Mouse (Mus musculus): Measurements from ENCODE around the gene B3gat2.

B3gat2 gene

DNA sequence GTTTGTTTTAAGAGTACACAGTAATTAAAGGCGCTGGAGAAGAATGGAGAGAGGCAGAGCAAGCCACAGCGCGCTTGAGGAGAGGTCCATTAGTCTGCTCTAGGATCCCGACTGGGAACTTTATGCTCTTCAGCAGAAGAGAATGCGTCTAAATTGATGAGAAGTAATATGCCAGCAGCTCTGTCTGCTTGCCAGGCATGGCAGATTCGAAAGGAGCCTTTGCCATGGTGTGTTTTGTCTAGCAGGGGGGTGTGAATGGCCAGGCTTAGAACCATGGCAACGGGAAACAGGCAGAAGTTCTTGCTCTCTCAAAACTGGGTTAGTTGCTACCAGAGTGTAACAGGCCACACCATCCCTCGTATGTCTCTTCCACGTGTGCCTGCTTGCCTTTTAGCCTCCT, 73.3 kb downstream of the B3gat2 start:
- DNase-seq (ENCODE audit: low read depth) = no peak

DNA sequence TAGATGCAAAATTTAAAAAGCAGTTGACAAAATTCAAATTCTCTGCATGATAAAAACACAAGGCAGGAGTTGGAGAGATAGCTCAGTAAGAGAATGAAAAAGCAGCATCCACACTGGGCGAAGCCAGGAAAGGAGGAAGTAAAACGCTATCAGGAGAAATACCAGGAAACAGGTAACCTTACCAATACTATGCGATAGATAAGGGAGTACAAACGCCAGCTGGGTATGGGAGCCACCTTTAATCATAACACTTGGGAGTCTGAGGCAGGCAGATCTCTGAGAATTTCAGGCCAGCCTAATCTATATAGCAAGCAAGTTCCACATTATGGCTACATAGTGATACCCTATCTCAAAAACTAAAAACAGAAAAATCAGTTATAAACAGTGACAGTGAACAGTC, 75.1 kb downstream of the B3gat2 start:
- peak; percentile 3 for DNase-seq (ENCODE audit: low read depth)

DNA sequence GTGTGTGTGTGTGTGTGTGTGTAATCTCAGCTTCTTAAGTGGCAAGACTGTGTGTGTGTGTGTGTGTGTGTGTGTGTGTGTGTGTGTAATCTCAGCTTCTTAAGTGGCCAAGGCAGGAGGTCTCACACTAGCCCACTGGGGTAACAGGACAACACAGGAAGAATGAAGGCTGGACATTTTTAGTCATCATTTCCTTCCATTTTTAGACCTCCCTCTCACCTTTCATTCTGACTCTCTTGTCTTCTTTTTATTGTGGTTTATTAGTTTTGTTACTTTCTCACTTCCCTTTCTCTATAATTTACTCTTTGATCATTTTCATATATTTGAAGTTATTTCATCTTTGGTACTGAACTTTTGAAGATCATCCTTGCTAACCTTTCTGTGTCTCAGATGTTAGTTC, 79.4 kb downstream of the B3gat2 start:
- no peak for DNase-seq (ENCODE audit: low read depth)

DNA sequence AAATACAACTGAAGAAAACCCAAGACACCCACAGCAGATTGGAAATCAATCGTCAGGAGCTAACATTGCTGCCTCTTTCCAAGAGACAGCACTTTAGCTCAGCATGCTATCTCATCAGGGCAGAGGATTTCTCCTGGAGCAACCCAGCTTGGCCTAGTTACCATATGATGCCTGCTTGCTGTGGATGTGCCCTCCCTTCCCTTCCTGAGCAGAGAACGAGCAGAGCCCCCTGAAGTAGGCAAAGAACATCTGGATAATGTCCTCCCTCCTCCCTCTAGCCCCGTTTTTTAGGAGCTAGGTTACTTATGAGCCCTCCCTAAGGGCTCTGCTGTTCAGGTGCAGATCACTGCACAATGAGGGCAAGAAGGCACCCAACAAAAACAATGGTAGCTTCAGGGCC, 81.1 kb downstream of the B3gat2 start:
- DNase-seq (ENCODE audit: low read depth) = no peak

DNA sequence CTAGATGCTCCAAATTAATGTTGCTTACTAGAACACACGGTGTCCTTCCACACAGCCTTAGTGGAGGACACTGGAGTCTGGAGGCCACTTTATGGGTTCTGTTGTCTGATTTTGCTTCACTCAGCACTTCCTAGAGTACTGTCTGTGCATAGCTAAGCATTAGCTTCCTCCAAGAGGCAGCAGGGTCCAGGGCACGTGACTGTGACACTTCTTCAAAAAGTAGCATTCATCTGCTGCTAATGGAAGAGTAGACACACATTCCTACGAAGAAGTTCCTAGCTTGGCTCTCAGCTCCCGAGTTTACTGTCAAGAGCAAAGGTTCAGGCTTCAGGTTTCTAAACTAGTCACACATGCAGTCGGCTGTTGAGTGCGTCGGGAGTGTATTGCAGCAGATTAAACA, 82.2 kb downstream of the B3gat2 start:
- DNase-seq (ENCODE audit: low read depth) = no peak

DNA sequence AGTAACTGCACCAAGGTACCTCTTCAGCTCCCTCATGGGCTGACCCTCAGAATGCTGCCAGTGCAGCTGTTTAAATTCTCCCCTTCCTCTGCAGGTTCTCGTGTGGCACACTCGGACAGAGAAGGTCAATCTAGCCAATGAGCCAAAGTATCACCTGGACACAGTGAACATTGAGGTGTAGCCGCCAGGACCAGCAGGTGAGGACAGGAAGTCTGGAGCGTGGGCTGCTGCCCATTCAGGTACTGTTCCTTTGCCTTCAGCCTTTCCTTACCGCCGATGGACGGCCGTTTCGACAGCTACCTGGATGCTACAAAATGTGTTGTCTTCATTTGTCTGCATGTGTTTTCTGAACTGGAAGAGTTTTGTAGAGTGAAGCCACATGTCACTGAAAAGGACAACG, 83.5 kb downstream of the B3gat2 start:
- DNase-seq (ENCODE audit: low read depth) = no peak

DNA sequence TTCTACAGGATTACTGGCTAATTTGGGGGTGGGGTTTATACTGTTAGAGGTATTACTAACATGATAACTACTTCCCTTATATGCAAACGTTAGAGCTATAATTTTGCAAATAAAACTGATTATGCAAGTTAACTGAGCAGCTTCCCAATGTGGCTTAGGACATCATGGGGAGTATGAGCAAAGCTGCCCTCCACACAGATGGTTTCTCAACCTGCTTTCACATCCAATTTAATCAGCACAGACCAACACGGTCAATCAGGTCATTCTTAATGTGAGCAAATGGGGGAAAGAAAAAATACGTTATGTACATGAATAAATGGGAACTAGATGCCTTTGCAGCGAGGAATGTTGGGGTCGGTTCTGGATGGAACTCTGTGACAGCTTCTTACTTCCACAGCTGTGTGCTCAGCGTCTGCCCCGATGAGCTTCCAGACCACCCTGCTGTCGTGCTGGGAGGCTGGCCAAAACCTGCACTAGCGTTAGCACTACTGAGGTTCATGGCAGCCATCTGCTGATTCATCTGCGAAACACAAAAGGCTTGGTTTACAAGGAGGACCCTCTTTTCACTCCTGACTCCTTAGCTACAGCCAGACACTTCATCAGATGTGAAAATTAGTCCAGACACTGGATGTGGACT, 84.6 kb downstream of the B3gat2 start:
- no peak for DNase-seq (ENCODE audit: low read depth)

DNA sequence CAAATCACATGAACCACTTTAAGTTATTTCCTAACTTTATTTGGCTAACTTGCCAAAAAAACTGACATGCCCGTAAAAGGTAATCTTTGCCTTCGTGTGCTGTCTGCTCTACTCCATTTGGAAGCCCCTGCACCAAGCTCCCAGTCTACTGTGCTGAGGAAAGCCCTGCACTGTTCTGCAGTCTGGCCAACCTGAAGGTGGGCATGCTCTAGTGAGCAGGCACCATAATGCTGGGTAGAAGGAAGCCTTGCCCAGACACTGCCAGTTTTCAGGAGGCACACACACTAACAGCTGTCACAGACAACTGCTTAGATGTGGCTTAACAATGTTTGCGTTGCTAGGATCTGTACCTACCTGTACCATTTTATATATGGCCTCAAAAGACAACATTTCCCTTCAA, 94.1 kb downstream of the B3gat2 start:
- DNase-seq (ENCODE audit: low read depth) = no peak

DNA sequence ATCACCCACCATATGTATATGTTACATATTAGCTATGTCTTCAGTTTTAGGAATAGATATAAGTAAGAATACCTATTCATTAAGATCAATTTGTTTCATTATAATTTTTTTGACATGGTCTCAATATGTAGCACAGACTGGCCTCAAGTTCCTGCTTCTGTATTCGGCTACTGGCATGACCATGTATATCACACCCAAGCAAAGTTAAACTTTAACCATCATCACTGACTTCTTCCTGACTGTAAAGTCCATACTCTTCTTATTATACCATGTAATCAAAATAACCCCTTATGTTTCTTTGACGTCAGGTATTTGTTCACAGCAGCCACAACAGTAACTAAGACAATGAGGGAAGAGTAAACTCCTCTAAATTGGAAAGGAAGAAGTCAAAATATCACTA, 99.4 kb downstream of the B3gat2 start:
- no peak for DNase-seq (ENCODE audit: low read depth)

DNA sequence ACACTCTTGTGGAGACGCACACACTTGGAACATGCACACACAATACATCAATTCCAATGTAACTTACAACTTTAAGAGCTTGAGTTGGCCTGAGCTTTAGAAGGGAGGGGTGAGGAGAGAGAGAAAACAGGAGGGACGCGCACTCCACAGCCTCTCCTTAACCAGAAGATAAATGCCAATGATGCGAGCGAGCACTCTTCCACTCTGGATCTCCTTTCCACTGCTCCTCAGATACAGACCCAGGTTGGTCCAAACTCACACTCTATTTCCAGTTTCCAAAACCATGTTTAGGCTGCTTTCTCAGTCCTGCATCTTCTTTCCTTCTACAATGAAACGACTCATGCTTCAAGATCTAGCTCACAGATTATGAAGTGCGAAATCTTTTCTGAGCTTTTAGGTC, 104.0 kb downstream of the B3gat2 start:
- no peak for DNase-seq (ENCODE audit: low read depth)

DNA sequence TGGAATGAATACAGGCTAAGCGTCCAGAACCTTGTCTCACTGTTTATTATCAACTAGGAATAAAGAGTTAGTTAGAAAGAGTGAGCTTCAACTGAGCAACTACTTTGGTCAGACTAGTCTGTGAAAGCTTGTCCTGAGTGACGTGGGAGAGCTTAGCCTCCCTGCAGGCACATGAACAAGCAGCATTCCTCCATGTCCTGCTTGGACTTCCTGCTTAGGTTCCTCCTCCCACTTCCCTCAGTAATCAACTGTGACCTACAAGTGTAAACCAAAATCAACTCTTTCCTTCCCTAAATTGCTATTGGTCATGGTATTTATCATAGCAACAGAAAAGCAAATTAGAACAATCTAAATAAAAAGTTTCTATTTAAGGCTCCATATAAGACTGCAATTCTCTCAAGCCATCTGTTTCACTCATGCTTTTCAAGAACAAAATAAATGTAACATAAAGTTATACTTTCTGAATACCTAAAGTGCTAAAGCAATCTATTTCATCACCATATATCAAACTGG, 105.9 kb downstream of the B3gat2 start:
- no peak for DNase-seq (ENCODE audit: low read depth)

DNA sequence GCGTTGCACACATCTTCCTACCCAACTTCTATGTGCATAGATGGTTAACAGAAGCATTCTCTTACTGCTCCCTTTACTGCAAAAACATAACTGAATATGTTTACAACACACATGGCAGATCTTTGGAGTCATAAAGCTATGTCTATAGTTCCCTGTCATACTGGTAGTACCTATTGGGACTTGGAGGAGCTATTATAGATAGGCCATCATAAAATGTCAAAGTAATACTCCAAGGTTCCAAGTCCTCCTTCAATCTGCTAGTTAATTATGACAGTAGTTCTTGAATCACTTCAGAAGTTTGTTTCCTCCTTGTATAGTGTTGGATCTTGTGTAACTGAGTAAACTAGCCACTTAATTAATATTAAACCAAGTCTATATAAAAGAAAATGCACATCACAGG, 110.6 kb downstream of the B3gat2 start:
- no peak for DNase-seq (ENCODE audit: low read depth)

DNA sequence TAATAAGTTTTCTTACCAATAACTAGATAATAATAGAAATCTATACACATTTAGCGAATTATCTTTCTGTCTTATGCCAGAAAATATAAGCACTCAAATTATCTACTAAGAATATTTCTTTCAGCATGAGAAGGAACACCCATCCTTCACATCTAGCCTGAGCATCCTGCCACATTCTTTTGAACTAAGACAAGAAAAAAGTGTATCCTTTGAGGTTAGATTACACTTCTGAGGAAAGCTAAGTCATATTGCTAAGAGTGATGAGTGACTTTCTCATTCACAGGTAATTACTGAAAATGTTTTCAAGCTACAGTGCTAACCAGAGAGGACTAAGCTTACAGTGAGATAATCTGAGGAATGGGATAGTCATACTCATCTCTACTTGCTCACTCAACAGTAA, 121.1 kb downstream of the B3gat2 start:
- DNase-seq (ENCODE audit: low read depth) = no peak

DNA sequence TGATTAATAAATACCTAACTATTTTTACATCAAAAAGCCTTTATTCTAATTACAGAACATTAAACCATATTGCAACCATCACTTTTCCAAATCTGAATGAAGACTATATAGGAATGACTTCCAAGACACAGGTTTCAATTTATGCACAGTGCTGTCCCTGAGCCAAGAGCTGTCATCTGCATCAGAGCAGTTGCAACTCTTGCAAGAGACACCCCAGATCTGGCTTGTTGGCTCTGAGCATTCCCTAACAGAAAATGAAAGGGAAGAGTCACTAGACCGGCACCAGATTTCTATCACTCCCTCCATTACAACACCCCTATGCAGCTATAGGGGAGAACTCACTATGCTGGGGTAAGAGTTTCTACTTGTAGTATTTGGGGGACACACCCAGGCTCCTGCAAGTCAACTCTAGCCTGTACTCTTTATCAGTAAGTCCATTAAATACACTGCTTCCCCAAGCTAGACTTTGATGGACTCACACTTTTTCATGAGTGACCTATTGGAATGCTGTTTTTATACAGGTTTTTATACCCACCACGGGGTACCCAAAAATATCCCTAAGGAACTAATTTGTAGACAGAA, 122.6 kb downstream of the B3gat2 start:
- no peak for DNase-seq (ENCODE audit: low read depth)

DNA sequence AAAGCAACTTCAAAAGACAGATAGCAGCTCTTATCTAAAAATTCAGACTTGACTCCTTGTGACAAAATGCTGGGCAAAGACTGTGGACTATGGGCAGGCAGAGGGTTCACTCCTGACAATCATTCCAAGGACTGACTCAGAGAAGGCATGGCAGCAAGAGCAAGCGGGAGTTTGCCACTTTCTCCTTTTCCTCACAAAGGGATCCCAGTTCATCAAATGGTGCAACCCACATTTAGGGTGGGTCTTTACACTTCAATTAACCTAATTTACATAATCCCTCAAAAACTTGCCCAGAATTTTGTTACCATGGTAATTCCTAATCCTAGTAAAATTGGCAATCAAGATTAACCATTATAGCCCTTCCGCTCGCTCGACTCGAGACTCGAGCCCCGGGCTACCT, 123.4 kb downstream of the B3gat2 start:
- DNase-seq (ENCODE audit: low read depth) = no peak

DNA sequence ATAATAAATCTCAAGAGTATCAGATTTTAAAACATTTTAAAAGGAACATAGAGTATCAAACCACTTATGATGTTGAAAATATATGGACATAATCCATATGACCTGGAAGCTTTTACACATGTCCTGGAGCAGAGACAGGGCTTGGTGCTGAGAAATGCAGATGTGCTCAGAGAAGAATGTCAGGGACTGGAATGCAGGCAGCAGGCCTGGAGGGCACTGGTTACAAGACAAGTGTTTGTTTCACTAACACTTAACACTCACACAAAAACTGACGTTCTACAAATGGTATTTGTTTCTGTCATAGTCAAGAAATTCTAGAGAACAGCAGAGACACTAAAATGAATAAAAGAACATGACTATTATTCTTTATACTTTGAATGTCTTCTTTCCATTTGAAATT, 130.5 kb downstream of the B3gat2 start:
- no peak for DNase-seq (ENCODE audit: low read depth)

Measured in c-Kit-positive CD71-positive TER-119-negative erythroid progenitor cells, embryonic 14.5 days (primary cell).